Mouse (Mus musculus) CD4-positive, CD25-positive, alpha-beta regulatory T cell, adult 4 months (primary cell): Measurements from ENCODE around the gene P2ry12. TPM values are rescaled to one million over a fixed set of nuclear protein-coding genes. Genes with fewer than 3 reads are reported as not detected.
A peak's percentile ranks its signal among the peaks of the same experiment; 100 is the strongest.

ENCODE experiments used
- ATAC-seq: one replicate; pipeline ENCODE4 v1.8.0; 2017
- polyA plus RNA-seq, 2 experiments: library from polyadenylated mRNA; unstranded; fragments of 100-300 nt; shearing (Covaris generic); gene quantifications; one replicate each; pipeline ENCODE4 v1.2.1; 2017

P2ry12 gene
- polyA plus RNA-seq, 2 experiments from 2014 or later: 0.48 TPM; not detected in 1

DNA sequence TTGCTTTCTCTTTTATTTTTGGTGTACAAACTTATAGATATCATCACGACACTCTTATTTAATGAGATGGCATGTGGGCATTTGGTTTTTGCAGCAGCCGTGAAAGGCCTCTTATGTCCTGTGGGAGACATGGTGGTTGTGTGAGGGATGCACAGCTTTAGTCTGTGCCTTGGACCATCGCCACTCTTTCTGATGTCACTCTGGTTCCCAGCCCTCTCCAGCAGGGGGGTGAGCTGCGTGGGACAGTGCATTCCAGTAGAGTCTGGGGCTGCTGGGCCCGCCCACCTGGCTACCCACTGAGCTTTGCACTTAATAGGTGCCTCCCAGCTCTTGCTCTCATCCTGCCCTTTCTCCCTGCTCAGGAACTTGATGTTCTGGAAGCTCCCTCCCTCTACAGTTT lies 81.5 kb downstream of the P2ry12 start:
- ATAC-seq: no peak

DNA sequence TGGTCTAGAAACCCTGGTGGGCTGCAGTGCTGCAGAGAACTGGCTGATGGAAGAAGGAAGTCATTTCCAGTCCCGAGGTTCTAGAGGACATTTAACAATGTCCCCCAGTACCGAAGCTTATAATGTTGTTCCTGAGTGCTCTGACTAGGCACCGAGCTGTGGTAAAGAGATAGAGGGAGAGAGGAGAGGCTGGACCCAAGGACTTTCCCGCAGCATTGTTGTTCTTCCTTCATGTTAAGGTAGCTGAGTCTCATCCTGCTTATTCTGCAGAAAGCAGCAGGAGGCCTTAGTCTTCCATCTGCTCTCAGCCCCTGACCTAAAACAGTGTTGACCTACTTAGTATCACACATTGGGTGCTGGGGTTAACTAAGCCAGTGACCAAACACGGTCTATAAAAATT lies 85.8 kb downstream of the P2ry12 start:
- ATAC-seq: no peak

DNA sequence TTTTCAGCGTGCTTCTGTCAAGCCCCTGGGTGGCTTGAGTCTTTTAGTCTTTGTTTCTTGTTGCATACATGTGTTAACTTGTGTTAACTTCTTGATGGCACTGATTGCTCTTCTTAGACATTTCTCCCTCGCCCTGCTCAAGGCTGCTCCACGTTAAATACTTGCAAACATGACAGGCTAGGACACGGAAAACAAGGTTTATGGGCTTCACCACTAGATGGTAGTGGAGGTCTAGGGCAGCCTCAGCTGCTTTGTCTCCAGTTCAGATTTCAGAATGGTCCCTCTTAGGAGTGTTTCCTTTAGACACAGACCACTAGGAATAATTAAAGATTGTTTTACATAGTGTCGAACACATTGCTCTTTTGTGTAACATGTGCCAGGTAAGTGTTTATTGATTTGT lies 87.4 kb downstream of the P2ry12 start:
- peak; percentile 58 for ATAC-seq

DNA sequence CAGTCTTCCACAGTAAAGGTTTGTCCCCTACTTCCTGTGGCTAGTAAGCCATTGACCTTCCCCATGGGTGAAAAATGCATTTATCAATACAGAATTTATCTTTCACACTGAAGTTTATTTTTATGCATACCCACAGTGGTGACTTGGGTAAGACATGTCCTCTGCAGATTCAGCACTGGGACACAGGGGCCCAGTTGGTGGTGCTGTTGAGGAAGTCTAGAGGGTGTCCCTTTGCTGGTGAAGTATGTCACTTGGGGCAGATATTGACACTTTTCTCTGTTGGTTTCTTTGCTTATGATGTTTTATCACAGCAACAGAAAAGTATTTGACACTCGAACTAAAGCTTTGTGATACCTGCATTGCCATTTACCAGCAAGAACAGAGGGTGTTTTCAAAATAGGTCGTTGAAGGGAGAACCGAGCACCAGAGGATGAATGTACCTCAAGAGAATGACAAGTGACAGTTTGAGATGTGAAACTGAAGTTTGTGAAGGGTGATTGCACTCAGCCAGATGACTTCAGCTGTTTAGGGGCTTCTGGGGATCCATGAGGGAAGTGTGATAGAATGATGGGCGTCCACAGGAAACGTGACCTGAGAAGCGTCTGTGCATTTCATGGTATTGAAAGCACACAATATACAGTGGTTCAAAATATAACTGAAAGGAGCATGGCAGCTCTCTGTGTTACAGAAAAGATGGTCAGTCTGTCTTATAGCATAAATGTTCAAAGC lies 88.1 kb downstream of the P2ry12 start:
- ATAC-seq: no peak

DNA sequence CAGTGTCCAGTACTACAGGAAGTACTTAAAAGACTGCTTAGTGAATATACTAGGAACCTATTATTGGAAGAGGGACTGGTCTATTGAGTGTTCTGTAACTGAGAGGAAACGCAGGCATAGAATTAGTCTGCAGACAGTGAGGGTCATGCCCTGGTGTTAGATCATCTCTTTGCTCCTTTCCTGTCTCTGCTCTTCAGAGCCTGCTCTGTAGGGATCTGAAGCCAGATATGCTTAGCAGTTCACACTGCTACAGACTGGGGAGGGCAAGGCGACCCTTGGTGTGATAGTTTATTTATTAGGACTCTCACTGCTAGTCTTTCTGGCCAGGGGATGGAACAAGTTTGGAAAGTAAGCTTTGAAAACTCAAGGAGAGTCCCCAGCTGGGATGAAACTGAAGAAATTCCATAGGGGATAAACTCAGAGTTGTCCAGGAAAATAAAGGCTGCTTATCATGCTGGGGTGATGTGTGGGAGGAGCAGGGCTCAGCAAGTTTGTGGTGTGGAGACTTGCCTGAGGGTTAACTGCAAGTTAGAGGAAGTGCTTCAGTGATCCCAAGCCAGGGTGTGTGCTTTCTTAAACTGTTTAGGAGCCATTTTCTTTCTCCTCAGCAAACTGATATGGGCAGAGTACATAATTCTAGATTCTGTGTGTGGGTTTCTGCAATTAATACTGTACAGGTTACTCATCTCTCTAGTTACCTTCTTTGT lies 92.6 kb downstream of the P2ry12 start:
- no peak for ATAC-seq

DNA sequence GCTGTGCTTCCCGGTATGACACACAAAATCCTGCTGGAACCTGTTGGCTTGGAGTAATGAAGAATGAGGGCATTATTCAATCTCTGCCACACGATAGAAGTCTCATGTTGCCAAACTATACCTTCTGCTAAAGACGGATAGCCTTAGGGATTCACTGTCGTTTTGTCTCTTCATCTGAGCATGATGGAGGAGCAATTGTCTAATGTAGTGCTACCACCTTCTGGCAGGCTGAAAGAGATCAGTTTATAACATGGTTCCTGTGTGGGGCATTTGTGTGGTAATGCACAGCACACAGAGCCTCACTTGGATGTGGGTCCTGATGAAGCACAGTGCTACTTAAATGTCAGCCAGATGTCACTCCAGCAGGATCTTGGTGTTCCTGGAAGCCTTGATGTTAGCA lies 93.5 kb downstream of the P2ry12 start:
- no peak for ATAC-seq

DNA sequence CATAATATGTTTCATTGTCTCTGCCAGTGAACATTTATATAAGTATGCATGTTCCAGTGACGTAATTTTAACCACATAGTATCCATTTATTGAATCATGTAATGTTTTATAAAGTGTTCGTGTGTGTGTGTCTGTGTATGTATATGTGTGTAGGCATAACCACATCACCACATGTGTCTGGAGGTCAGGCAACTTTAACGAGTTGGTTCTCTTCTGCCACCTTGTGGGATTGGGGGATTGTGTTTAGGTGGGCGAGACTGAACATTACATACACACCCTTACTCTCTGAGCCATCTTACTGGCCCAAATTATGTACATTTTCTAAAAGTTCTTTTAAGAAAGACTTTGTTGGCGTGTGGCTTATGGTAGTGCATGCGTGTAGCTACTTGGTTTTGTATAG lies 94.2 kb downstream of the P2ry12 start:
- ATAC-seq: no peak

DNA sequence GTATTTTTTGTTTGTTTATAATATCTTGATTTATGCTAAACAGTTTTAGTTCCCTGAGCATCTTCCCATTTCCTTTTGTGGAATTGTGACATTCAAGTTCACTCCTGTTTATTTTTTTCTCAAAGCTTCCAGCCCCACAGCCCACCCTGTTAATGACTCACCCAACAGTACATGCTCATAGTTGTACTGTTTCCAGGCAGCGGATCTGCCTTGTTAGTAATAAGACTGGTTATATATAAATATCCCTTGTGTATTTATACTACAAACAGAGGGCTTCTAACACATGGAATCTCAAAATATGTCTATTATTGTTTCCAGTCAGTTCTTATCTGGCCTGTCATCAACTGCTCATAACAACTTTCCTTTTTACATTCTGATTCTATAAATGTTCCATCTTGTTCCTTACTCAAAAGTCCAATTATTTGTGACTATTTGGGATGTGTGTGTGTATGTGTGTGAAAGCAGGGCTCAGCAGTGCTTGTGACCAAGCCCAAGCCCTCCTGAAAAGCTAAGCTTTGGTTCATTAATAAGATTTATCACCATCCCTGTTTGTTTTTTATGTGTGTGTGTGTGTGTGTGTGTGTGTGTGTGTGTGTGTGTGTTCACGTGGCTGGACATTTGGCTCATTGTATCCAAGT lies 95.1 kb downstream of the P2ry12 start:
- ATAC-seq: no peak

Other genes with a start within 250 kb of the P2ry12 start
- 10 to 100 TPM; 37.2 to 38.7 TPM for gene Gpr171, start 161.1 kb downstream of the P2ry12 start, polyA plus RNA-seq
- gene P2ry14, start 109.3 kb downstream of the P2ry12 start, polyA plus RNA-seq: 1 to 10 TPM; 4.8 to 5.2 TPM
- gene Gpr87, start 67.8 kb downstream of the P2ry12 start, polyA plus RNA-seq: not detected
- gene P2ry13, start 52.0 kb downstream of the P2ry12 start, polyA plus RNA-seq: under 1 TPM; 0.67 to 0.71 TPM
- gene Igsf10, start 81.5 kb upstream of the P2ry12 start, polyA plus RNA-seq: not detected